In genomic region chr8:105254966-105255350, GRCm38 (mm10) we compare ENCODE assay signal across 8 mouse cellular contexts. TPM values are rescaled to one million over a fixed set of nuclear protein-coding genes. Genes with fewer than 3 reads are reported as not detected.
DNase-seq lines count a peak whose midpoint lies in the region; ATAC-seq lines count a peak whose summit lies in the region.

TSS of gene B3gnt9 (minus strand) at chr8:105255153.

- ATAC-seq in heart, embryonic 16.5 days (replicated peaks; ENCODE audit: extremely low read depth, insufficient read depth, low FRiP score), result peak; percentile 68

- 2% methylated on average over 14 of the region's 14 CpGs for WGBS in heart, embryonic 16.5 days

- intact Hi-C loops in left cerebral cortex, postnatal 4 days (cut with DNase I), result no loop called here

- peak within 1 kb of the TSS; percentile 99 for H3K4me2 ChIP-seq in heart, embryonic 16.5 days (ENCODE audit: low read depth, low read length)

- DNase-seq in B cell, adult 2 months, result peak; percentile 30
- DNase-seq in MN1 (ENCODE audit: low spot score), result peak; percentile 81
- peak; percentile 74 for DNase-seq in kidney, postnatal 10 days
- DNase-seq in lung, postnatal 4 days, result peak; percentile 75 to 91
- peak; percentile 52 to 55 for DNase-seq in spleen, postnatal 36 days (ENCODE audit: low spot score in 2 of 2)
- no peak for DNase-seq in left cerebral cortex, postnatal 4 days

- peaks cover 23% of the 10 kb centered on the region for H3K27me3 ChIP-seq in erythroblast, embryonic 14.5 days (ENCODE audit: control insufficient read depth)
- peaks cover 17% of the 10 kb centered on the region for H3K27me3 ChIP-seq in heart, embryonic 16.5 days (ENCODE audit: control insufficient read depth, insufficient read depth, low read length)

- peaks cover 53% of the 10 kb centered on the region for H3K4me1 ChIP-seq in erythroblast, embryonic 14.5 days (ENCODE audit: control insufficient read depth)
- H3K4me1 ChIP-seq in heart, embryonic 16.5 days (ENCODE audit: control insufficient read depth, insufficient read depth, low read length), result peaks cover 31% of the 10 kb centered on the region

- H3K9me3 ChIP-seq in erythroblast, embryonic 14.5 days (ENCODE audit: control insufficient read depth, low read length), result no peaks in the 10 kb centered on the region; the same call in 1 of the 2 replicates
- H3K9me3 ChIP-seq in heart, embryonic 16.5 days (replicated peaks; ENCODE audit: control insufficient read depth, low read length), result no peaks in the 10 kb centered on the region

- H3K9ac ChIP-seq in heart, embryonic 16.5 days (ENCODE audit: low read length), result peak within 1 kb of the TSS; percentile 87

- H3K4me3 ChIP-seq in erythroblast, embryonic 14.5 days (replicated peaks), result peak within 1 kb of the TSS; percentile 83
- peak within 1 kb of the TSS; percentile 83 for H3K4me3 ChIP-seq in heart, embryonic 16.5 days (ENCODE audit: low read length)

- peak within 1 kb of the TSS; percentile 83 for H3K27ac ChIP-seq in heart, embryonic 16.5 days (ENCODE audit: low read length)

- H3K36me3 ChIP-seq in erythroblast, embryonic 14.5 days (ENCODE audit: control insufficient read depth), result peaks cover 50% of the 10 kb centered on the region
- H3K36me3 ChIP-seq in heart, embryonic 16.5 days (ENCODE audit: control insufficient read depth, insufficient read depth), result peaks cover 25% of the 10 kb centered on the region

RNA-seq across cellular contexts. Expression of gene B3gnt9, which starts in this region (rescaled TPM):
- polyA plus RNA-seq in erythroblast, embryonic 14.5 days (2012), result 0.74 and 1.0 TPM in 2 replicates
- 12.7 and 13.1 TPM in 2 replicates for polyA plus RNA-seq in heart, embryonic 16.5 days (2015; fragmentation: Nextera tagmentation; extraction: Ambion mirVana)
- 1 to 10 TPM; 4.2 to 4.7 TPM for total RNA-seq in left cerebral cortex, postnatal 4 days (2021)
